Mouse (Mus musculus): ENCODE data around the gene Pram1. TPM values are rescaled to one million over a fixed set of nuclear protein-coding genes. Genes with fewer than 3 reads are reported as not detected.
A peak's percentile ranks its signal among the peaks of the same experiment; 100 is the strongest.
"Not testable (repeated sequence)": the region's sequence is repeated elsewhere in the genome, so short reads cannot be mapped to it uniquely, and the experiment has no call there.

Gene Pram1
- 0.82 and 1.6 TPM in 2 replicates for polyA plus RNA-seq (2014; fragmentation: Nextera tagmentation; extraction: Ambion mirVana)

DNA sequence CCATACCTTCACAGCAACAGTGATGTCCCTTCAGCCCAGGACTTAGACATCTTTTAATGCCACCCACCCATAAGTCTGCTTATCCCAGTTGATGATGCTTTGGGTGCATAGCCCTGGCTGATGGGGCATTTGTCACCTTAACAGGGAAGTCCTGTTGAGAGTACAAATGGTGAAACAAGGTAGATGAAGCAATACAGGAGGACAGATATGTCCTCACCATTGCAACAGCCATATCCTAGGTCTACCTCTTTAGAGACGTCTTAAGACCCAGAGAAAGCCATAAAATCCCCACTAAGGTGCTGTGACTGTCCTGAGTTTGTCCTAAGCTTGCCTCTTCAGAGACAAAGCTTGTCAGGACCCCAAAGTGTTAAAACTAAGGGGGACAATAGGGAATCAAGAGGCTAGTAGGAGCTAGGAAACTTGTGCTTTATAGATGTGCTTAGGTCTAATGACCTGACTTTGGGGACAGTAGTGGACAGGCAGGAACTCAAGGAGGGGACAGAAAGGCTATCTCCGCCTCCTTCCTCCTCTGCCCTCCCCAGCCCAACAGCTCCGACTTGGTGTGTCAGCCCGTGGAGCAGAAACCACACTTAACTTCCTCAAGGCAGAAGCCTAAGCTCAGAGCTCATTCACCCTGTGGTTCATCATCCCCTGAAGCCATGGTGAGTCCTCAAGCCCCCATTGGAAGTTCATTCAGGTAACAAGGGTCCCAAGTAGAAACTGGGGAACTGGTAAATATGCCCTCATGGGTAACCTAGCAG is at the start of gene Pram1:
Pram1 (plus strand) TSS at position 541 of the 761 bp plus-strand sequence.
- H3K36me3 ChIP-seq (ENCODE audit: control insufficient read depth, insufficient read depth, low read length) = no peaks in the 10 kb centered on the region
- no peaks in the 10 kb centered on the region for H3K9me3 ChIP-seq (ENCODE audit: control insufficient read depth, low read length)
- no peak within 1 kb of the TSS for H3K4me3 ChIP-seq (ENCODE audit: low read depth, low read length)
- H3K4me1 ChIP-seq (replicated peaks; ENCODE audit: control insufficient read depth, insufficient read depth, low read length) = peaks cover 13% of the 10 kb centered on the region
- ATAC-seq (replicated peaks; ENCODE audit: low FRiP score) (no peak), DNase-seq (ENCODE audit: low spot score) (peak; percentile 9)
- 48% methylated on average over 4 of the region's 4 CpGs for WGBS
- H3K27me3 ChIP-seq (replicated peaks; ENCODE audit: control insufficient read depth, insufficient read depth, low read length) = no peaks in the 10 kb centered on the region
- no peak within 1 kb of the TSS for H3K27ac ChIP-seq (ENCODE audit: low read depth, low read length)
- H3K9ac ChIP-seq (ENCODE audit: low read depth, low read length) = no peak within 1 kb of the TSS
- H3K4me2 ChIP-seq = no peak within 1 kb of the TSS

DNA sequence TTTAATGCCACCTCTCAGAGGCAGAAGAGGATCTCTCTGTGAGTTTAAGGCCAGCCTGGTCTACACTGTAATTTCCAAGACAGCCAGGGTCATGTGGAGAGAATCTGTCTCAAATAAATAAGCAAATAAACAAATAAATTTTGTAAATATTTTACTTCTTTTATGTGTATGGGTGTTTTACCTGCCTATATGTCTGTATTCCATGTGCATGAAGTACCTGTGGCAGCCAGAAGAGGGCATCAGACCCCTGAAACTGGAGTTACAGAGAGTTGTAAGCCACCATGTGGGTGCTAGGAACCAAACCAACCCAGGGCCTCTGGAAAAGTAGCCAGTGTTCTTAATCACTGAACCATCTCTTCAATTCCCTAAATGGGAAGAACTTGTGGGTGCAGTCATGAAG is 40.6 kb upstream of the Pram1 start:
- no peak for DNase-seq (ENCODE audit: low spot score)
- Histone ChIP-seq H3K36me3 (ENCODE audit: control insufficient read depth, insufficient read depth, low read length) (no peaks in the 10 kb centered on the region), H3K4me2 (no peak overlapping the region), H3K27me3 (replicated peaks; ENCODE audit: control insufficient read depth, insufficient read depth, low read length) (no peaks in the 10 kb centered on the region), H3K4me3 (ENCODE audit: low read depth, low read length) (no peak overlapping the region), H3K9ac (ENCODE audit: low read depth, low read length) (no peak overlapping the region), H3K4me1 (replicated peaks; ENCODE audit: control insufficient read depth, insufficient read depth, low read length) (no peaks in the 10 kb centered on the region), H3K9me3 (ENCODE audit: control insufficient read depth, low read length) (peaks cover 5% of the 10 kb centered on the region; the same call in 1 of the 2 replicates), H3K27ac (ENCODE audit: low read depth, low read length) (no peak overlapping the region)
- no peak for ATAC-seq (replicated peaks; ENCODE audit: low FRiP score)

DNA sequence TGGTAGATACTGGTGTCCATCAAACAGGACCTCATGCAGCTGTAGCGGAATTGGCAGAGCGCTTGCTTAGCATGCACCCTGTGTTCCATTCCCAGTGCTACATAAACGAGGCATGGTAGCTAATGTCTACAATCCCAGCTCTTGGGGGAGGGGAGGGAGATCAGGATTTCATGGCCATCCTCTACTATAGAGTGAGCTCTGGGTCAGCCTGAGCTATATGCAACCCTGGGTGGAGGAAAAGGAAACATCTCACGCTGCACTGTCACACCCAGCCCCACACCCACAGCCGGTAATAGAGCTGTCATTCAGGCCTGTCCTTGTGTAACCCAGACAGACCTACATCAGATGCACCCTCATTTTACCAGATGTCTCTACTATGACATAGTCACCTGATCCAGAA is 39.4 kb upstream of the Pram1 start:
- DNase-seq (ENCODE audit: low spot score) = no peak
- Histone ChIP-seq H3K4me1 (replicated peaks; ENCODE audit: control insufficient read depth, insufficient read depth, low read length) (no peaks in the 10 kb centered on the region), H3K36me3 (ENCODE audit: control insufficient read depth, insufficient read depth, low read length) (no peaks in the 10 kb centered on the region), H3K4me3 (ENCODE audit: low read depth, low read length) (no peak overlapping the region), H3K27me3 (replicated peaks; ENCODE audit: control insufficient read depth, insufficient read depth, low read length) (no peaks in the 10 kb centered on the region), H3K4me2 (no peak overlapping the region), H3K9me3 (ENCODE audit: control insufficient read depth, low read length) (peaks cover 5% of the 10 kb centered on the region; the same call in 1 of the 2 replicates), H3K9ac (ENCODE audit: low read depth, low read length) (no peak overlapping the region), H3K27ac (ENCODE audit: low read depth, low read length) (no peak overlapping the region)
- no peak for ATAC-seq (replicated peaks; ENCODE audit: low FRiP score)
- WGBS = 90% methylated on average over 5 of the region's 5 CpGs

DNA sequence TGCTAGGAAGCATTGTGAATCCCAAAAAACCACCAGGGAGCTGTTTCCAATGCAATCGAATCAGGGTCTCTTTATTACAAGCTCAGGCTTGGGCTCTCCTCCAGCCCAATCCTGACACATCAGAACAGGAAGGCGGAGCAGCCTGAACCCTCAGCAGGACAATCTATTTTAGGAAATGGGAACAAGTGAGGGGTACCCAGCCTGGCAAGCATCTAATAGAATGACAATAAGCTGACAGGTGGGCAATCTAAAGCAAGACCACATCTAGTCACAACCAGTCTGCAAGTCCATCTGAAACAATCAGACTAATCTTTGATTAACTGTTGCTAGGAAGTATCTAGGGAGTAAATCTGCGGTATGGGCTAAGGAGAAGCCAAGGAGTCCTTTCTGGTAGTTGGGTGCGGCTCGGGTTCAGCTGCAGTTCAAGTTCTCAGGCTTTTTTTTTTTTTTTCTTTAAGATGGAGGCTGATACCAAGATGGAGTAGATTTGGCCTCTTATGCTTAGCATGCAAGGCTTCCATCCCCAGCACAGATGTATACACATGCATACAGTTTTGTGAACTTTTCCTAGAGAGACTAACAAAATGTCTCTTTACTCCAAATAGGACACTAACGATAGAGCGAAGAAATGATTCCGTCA is 37.9 kb upstream of the Pram1 start:
- no peak overlapping the region for H3K9ac ChIP-seq (ENCODE audit: low read depth, low read length)
- H3K36me3 ChIP-seq (ENCODE audit: control insufficient read depth, insufficient read depth, low read length) = no peaks in the 10 kb centered on the region
- no peak for ATAC-seq (replicated peaks; ENCODE audit: low FRiP score)
- H3K4me1 ChIP-seq (replicated peaks; ENCODE audit: control insufficient read depth, insufficient read depth, low read length) = no peaks in the 10 kb centered on the region
- H3K4me3 ChIP-seq (ENCODE audit: low read depth, low read length) = no peak overlapping the region
- WGBS = 81% methylated on average over 8 of the region's 8 CpGs
- DNase-seq (ENCODE audit: low spot score) = no peak
- peaks cover 5% of the 10 kb centered on the region; the same call in 1 of the 2 replicates for H3K9me3 ChIP-seq (ENCODE audit: control insufficient read depth, low read length)
- H3K27me3 ChIP-seq (replicated peaks; ENCODE audit: control insufficient read depth, insufficient read depth, low read length) = no peaks in the 10 kb centered on the region
- H3K27ac ChIP-seq (ENCODE audit: low read depth, low read length) = no peak overlapping the region
- no peak overlapping the region for H3K4me2 ChIP-seq

DNA sequence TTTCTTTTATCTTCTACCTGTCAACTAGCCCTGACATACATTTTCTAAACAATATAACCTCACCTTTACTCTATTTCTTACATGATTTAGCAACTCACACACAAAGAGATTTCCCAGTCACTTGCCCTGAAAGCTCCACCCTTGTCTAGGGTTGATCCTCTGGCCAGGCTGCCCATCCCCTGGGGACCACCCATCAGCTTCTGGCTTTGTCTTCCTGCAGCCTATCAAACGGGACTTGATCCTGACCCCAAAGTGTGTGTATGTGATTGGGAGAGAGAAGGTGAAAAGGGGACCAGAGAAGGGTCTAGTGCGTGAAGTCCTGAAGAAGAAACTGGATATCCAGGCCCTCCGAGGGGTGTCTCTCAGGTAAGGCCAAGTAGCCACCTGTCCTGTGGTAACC is 37.0 kb upstream of the Pram1 start:
- Histone ChIP-seq H3K4me3 (ENCODE audit: low read depth, low read length) (no peak overlapping the region), H3K4me2 (no peak overlapping the region), H3K27me3 (replicated peaks; ENCODE audit: control insufficient read depth, insufficient read depth, low read length) (no peaks in the 10 kb centered on the region), H3K4me1 (replicated peaks; ENCODE audit: control insufficient read depth, insufficient read depth, low read length) (no peaks in the 10 kb centered on the region), H3K27ac (ENCODE audit: low read depth, low read length) (no peak overlapping the region), H3K36me3 (ENCODE audit: control insufficient read depth, insufficient read depth, low read length) (no peaks in the 10 kb centered on the region), H3K9me3 (ENCODE audit: control insufficient read depth, low read length) (peaks cover 5% of the 10 kb centered on the region; the same call in 1 of the 2 replicates), H3K9ac (ENCODE audit: low read depth, low read length) (no peak overlapping the region)
- DNase-seq (ENCODE audit: low spot score) (no peak), ATAC-seq (replicated peaks; ENCODE audit: low FRiP score) (no peak)
- WGBS = 73% methylated on average over 3 of the region's 3 CpGs

GRCm38 (mm10) chr17:33601947-33602346 is 35.9 kb upstream of the Pram1 start:
- peaks cover 5% of the 10 kb centered on the region; the same call in 1 of the 2 replicates for H3K9me3 ChIP-seq (ENCODE audit: control insufficient read depth, low read length)
- no peak overlapping the region for H3K4me2 ChIP-seq
- WGBS = 84% methylated on average over 12 of the region's 12 CpGs
- H3K27ac ChIP-seq (ENCODE audit: low read depth, low read length) = no peak overlapping the region
- no peaks in the 10 kb centered on the region for H3K27me3 ChIP-seq (replicated peaks; ENCODE audit: control insufficient read depth, insufficient read depth, low read length)
- H3K4me1 ChIP-seq (replicated peaks; ENCODE audit: control insufficient read depth, insufficient read depth, low read length) = no peaks in the 10 kb centered on the region; the same call in 1 of the 2 replicates
- no peak for DNase-seq (ENCODE audit: low spot score)
- H3K9ac ChIP-seq (ENCODE audit: low read depth, low read length) = no peak overlapping the region
- H3K36me3 ChIP-seq (ENCODE audit: control insufficient read depth, insufficient read depth, low read length) = no peaks in the 10 kb centered on the region
- H3K4me3 ChIP-seq (ENCODE audit: low read depth, low read length) = no peak overlapping the region
- no peak for ATAC-seq (replicated peaks; ENCODE audit: low FRiP score)

DNA sequence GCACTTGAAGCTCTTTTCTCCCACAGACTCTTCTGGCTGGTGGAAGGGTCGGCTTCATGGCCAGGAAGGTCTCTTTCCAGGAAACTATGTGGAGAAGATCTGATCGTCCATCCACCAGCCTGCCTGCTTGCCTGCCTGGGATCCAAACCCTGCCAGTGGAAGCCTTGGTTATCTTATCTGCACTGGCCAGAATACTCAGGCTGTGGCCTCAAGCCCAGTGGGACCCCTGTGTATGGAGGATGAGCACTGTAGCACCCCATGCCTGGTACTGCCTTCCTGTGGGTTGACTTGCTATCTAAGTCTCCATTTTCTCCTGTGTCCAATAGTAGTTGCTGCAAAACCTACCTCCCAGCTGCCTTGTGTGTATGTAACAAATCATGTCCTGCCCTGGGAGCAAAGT is 30.6 kb upstream of the Pram1 start:
- 44% methylated on average over 2 of the region's 2 CpGs for WGBS
- peak overlapping the region; percentile 27; the same call in 1 of the 2 replicates for H3K4me2 ChIP-seq
- peak; percentile 90 for ATAC-seq (replicated peaks; ENCODE audit: low FRiP score)
- H3K27ac ChIP-seq (ENCODE audit: low read depth, low read length) = no peak overlapping the region
- H3K36me3 ChIP-seq (ENCODE audit: control insufficient read depth, insufficient read depth, low read length) = no peaks in the 10 kb centered on the region
- H3K27me3 ChIP-seq (replicated peaks; ENCODE audit: control insufficient read depth, insufficient read depth, low read length) = no peaks in the 10 kb centered on the region
- H3K4me1 ChIP-seq (replicated peaks; ENCODE audit: control insufficient read depth, insufficient read depth, low read length) = peaks cover 9% of the 10 kb centered on the region
- no peaks in the 10 kb centered on the region for H3K9me3 ChIP-seq (ENCODE audit: control insufficient read depth, low read length)
- H3K4me3 ChIP-seq (ENCODE audit: low read depth, low read length) = no peak overlapping the region
- H3K9ac ChIP-seq (ENCODE audit: low read depth, low read length) = no peak overlapping the region
- DNase-seq (ENCODE audit: low spot score) = no peak

GRCm38 (mm10) chr17:33610548-33610947 is 27.3 kb upstream of the Pram1 start:
- no peak for DNase-seq (ENCODE audit: low spot score)
- Histone ChIP-seq H3K4me1 (replicated peaks; ENCODE audit: control insufficient read depth, insufficient read depth, low read length) (peaks cover 9% of the 10 kb centered on the region), H3K36me3 (ENCODE audit: control insufficient read depth, insufficient read depth, low read length) (no peaks in the 10 kb centered on the region), H3K9me3 (ENCODE audit: control insufficient read depth, low read length) (no peaks in the 10 kb centered on the region), H3K4me3 (ENCODE audit: low read depth, low read length) (no peak overlapping the region), H3K4me2 (no peak overlapping the region), H3K9ac (ENCODE audit: low read depth, low read length) (no peak overlapping the region), H3K27me3 (replicated peaks; ENCODE audit: control insufficient read depth, insufficient read depth, low read length) (no peaks in the 10 kb centered on the region), H3K27ac (ENCODE audit: low read depth, low read length) (no peak overlapping the region)
- whole genome bisulfite sequencing = 78% methylated on average over 7 of the region's 7 CpGs
- no peak for ATAC-seq (replicated peaks; ENCODE audit: low FRiP score)

GRCm38 (mm10) chr17:33613726-33614125 is 24.1 kb upstream of the Pram1 start:
- H3K27me3 ChIP-seq (replicated peaks; ENCODE audit: control insufficient read depth, insufficient read depth, low read length); H3K27ac ChIP-seq (ENCODE audit: low read depth, low read length); H3K9me3 ChIP-seq (ENCODE audit: control insufficient read depth, low read length); H3K4me3 ChIP-seq (ENCODE audit: low read depth, low read length); ATAC-seq (replicated peaks; ENCODE audit: low FRiP score); H3K4me2 ChIP-seq; H3K9ac ChIP-seq (ENCODE audit: low read depth, low read length); H3K36me3 ChIP-seq (ENCODE audit: control insufficient read depth, insufficient read depth, low read length); DNase-seq (ENCODE audit: low spot score); H3K4me1 ChIP-seq (replicated peaks; ENCODE audit: control insufficient read depth, insufficient read depth, low read length): not testable (repeated sequence)
- WGBS = 92% methylated on average over 5 of the region's 5 CpGs

All from liver, embryonic 11.5 days (tissue).